Mouse (Mus musculus) forebrain, embryonic 12.5 days (tissue): ENCODE data around the gene Arhgdia. TPM values are rescaled to one million over a fixed set of nuclear protein-coding genes. Genes with fewer than 3 reads are reported as not detected.

ENCODE experiments used
- ATAC-seq: fragments of 200-750 bp; cut with Nextera tagmentation; 2 replicates; pipeline ENCODE4 v1.8.0; 2017; ENCODE audit warnings: moderate TSS enrichment; ENCODE audit not compliant: low FRiP score
- H3K27ac ChIP-seq: fragments of 300-500 bp; sonication (generic); 2 replicates; pipeline ENCODE4 v1.5.1; 2016; ENCODE audit warnings: mild to moderate bottlenecking
- H3K27me3 ChIP-seq: fragments of 300-500 bp; sonication (generic); 2 replicates; pipeline ENCODE4 v1.6.1; 2016; ENCODE audit warnings: mild to moderate bottlenecking
- H3K36me3 ChIP-seq: fragments of 300-500 bp; sonication (generic); replicated peaks from 2 replicates; pipeline ENCODE4 v1.6.1; 2016; ENCODE audit warnings: mild to moderate bottlenecking
- H3K4me1 ChIP-seq: fragments of 300-500 bp; sonication (generic); 2 replicates; pipeline ENCODE4 v1.6.1; 2016
- H3K4me2 ChIP-seq: fragments of 300-500 bp; sonication (generic); 2 replicates; pipeline ENCODE4 v1.6.1; 2016; ENCODE audit warnings: mild to moderate bottlenecking, moderate library complexity
- H3K4me3 ChIP-seq: fragments of 300-500 bp; sonication (generic); replicated peaks from 2 replicates; pipeline ENCODE4 v1.5.1; 2016; ENCODE audit warnings: mild to moderate bottlenecking
- H3K9ac ChIP-seq: fragments of 300-500 bp; sonication (generic); 2 replicates; pipeline ENCODE4 v1.6.1; 2016; ENCODE audit warnings: mild to moderate bottlenecking
- H3K9me3 ChIP-seq: fragments of 300-500 bp; sonication (generic); 2 replicates; pipeline ENCODE4 v1.6.1; 2016
- WGBS: fragments of 180-500 bp; shearing (Covaris S2); methylation state at CpG from one replicate; pipeline ENCODE4 v1.1.7; 2016; 5-methylcytosine and 5-hydroxymethylcytosine counted together
- polyA plus RNA-seq: library from polyadenylated mRNA; unstranded; fragments of >200 nt; fragmentation: Nextera tagmentation; extraction: Ambion mirVana; gene quantifications from 2 replicates; pipeline ENCODE4 v1.2.1, GENCODE M21; 2016

Arhgdia gene
- polyA plus RNA-seq, 1 experiment from 2014 or later, result 496 TPM

DNA sequence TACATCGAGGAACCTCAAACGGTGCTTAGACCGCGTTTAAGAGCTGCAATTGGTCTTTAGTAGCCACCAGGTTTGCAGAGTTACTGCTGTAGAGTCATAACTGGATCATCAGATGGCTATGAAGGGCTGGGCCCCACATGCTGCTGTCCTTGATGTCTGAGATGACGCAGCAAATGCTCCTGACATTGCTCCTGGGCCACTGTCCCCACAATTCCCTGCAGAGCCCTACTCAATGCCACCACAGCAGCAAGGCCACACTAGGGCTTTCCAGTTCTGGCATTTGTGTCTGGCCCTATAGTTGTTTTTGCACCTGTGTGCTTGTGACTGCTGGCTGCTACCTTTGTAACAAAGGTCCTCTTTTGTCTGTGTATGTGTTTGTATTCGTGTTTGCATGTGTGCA, 41.4 kb upstream of the Arhgdia start:
- H3K4me2 ChIP-seq, result no peak overlapping the region
- 92% methylated on average over 6 of the region's 6 CpGs for WGBS
- 0 out of 2 replicates have a peak, but pooled peaks cover 2% of the 10 kb centered on the region for H3K9me3 ChIP-seq
- no peak for ATAC-seq
- peaks cover 24% of the 10 kb centered on the region for H3K4me1 ChIP-seq
- H3K9ac ChIP-seq, result no peak overlapping the region
- no peaks in the 10 kb centered on the region for H3K27me3 ChIP-seq
- H3K4me3 ChIP-seq, result no peak overlapping the region
- peaks cover 67% of the 10 kb centered on the region for H3K36me3 ChIP-seq
- no peak overlapping the region for H3K27ac ChIP-seq

DNA sequence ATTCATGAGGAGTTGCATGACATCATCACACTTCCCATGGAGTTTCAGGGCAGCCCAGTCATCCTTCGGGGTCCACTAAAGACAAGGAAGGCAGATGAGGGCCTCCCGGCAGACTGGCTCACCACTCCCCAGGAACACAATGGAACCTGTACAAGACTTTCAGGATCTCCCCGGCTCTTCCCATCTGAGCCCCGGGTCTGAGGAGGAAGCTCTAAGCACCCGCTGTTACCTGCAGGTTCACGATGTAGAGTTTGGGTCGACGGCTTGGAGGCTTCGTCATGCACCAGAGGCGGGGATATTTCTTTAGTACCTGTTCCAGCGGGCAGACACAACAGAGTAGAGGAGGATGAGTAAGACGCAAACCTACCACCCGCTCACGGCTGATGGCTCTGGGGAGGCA, 38.8 kb upstream of the Arhgdia start:
- no peak overlapping the region for H3K27ac ChIP-seq
- peaks cover 30% of the 10 kb centered on the region for H3K4me1 ChIP-seq
- H3K9ac ChIP-seq, result no peak overlapping the region
- no peak overlapping the region for H3K4me3 ChIP-seq
- no peak overlapping the region for H3K4me2 ChIP-seq
- ATAC-seq, result no peak
- H3K9me3 ChIP-seq, result 0 out of 2 replicates have a peak, but pooled peaks cover 2% of the 10 kb centered on the region
- H3K36me3 ChIP-seq, result peaks cover 57% of the 10 kb centered on the region
- H3K27me3 ChIP-seq, result no peaks in the 10 kb centered on the region
- 93% methylated on average over 14 of the region's 14 CpGs for WGBS

DNA sequence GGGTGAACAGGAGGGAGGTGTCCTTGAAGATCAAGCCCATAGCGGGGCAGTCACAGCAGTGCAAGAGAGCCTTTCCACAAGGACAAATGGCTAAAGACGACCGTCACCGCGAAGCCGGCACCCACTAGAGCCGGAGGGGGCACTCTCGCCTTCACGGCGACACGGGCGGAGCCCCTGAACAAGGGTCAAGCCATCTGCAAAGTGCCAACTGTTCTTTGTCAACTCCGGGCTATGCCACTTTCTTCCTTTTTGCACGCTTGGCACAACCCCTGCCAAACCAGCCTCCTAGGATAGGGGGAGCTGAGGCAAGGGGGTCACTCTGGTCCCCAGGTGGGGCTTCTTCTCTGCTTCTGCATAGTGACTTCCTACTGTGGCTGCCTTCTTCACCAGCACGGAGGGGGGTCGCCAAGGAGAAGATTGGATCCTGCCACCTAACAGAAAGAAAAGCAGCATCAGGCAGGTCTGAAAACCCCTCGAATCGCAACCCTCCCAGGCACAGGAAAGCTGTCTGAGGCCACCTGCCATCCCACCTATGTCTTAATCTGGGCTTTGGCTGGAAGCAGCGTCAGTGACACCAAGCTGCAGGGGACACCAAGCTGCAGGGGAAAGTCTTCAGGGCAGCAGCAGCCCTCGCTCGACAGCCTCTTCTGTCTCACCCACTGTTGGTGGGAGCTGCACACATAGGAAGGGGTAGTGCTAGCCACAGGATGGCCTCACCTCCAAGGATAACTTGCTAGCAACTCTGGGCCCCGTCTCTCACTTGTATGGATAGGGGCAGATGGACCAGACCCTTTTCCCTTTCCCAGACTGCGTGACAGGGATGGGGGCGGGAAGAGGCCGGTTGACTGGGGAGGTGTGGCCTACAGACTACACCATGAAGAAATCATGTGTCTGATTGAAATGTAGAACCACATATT, 37.5 kb upstream of the Arhgdia start:
- Histone ChIP-seq H3K36me3 (peaks cover 67% of the 10 kb centered on the region), H3K4me1 (peaks cover 23% of the 10 kb centered on the region), H3K4me3 (no peak overlapping the region), H3K4me2 (no peak overlapping the region), H3K9me3 (0 out of 2 replicates have a peak, but pooled peaks cover 2% of the 10 kb centered on the region), H3K9ac (no peak overlapping the region), H3K27ac (peak overlapping the region; percentile 75; the same call in 1 of the 2 replicates), H3K27me3 (no peaks in the 10 kb centered on the region)
- peak; percentile 31 for ATAC-seq
- 94% methylated on average over 25 of the region's 25 CpGs for WGBS

DNA sequence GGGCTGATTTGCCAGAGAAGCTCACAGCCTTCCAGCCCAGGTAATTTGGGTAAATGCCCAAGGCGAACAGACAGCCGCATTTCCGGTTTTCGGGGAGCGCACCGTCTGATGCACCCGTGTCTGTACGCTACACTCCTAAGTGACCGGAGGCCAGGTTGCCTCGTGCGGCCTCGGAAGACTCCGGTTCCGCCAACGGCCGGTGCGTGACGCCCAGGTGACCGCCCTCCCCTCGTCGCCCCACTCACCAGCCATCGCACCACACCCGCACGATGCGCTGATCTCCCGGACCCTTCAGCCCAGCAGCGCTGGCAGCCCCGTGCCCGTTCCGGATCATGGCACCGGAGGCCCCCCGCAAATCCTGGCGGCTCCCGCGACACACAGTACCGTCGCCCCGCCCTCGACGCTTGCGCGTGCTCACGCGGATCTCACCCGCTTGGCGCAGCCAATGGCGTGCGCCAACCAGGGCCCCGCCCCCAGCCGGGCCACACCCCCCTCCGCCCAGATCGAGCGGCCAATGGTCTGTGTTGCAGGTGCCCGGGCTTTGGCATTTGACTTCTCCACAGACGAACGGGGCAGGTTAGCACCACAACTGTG, 36.2 kb upstream of the Arhgdia start, which contains the start of gene Pcyt2:
Gene Pcyt2 (minus strand): TSS at position 418 of the 594 bp plus-strand sequence.
- Histone ChIP-seq H3K27ac (peak within 1 kb of the TSS; percentile 75), H3K36me3 (peaks cover 72% of the 10 kb centered on the region), H3K4me2 (peak within 1 kb of the TSS; percentile 85), H3K9ac (peak within 1 kb of the TSS; percentile 73), H3K4me3 (peak within 1 kb of the TSS; percentile 77), H3K9me3 (0 out of 2 replicates have a peak, but pooled peaks cover 2% of the 10 kb centered on the region), H3K4me1 (peaks cover 18% of the 10 kb centered on the region), H3K27me3 (no peaks in the 10 kb centered on the region)
- peak; percentile 96 for ATAC-seq
- WGBS, result under 1% methylated on average over 55 of the region's 56 CpGs

DNA sequence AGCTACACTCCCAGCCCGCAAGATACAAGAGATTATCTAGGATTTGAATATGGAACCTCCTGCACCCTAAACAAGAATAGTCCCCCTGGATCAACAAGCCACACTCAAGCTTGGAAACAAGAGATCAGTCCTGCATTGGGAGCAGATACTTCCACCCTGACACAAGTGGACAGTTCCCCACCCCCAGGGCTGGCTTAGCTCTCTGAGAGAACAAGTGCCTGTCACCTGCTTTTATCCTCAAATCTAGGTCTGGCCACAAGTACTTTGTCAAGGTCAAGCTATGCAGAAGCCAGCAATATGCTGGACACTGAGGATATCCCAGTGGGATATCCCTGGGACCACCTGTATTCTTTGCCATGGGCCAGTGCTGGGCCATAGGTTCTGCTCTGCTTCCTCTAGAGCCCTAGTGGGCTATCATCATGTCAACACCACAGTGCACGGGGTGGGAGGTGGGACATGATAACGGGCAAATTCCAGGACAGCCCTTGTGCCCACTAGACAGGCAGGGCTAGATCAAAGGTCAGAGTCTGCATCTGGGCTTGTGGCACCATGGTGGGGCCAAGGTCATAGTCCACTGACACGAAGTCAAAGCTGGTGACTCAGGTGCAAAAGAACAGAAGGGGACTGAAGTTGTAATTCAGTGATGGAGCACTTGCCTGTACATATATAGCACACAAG, 35.3 kb upstream of the Arhgdia start:
- ATAC-seq, result no peak
- Histone ChIP-seq H3K36me3 (peaks cover 72% of the 10 kb centered on the region), H3K27ac (peak overlapping the region; percentile 75; the same call in 1 of the 2 replicates)

DNA sequence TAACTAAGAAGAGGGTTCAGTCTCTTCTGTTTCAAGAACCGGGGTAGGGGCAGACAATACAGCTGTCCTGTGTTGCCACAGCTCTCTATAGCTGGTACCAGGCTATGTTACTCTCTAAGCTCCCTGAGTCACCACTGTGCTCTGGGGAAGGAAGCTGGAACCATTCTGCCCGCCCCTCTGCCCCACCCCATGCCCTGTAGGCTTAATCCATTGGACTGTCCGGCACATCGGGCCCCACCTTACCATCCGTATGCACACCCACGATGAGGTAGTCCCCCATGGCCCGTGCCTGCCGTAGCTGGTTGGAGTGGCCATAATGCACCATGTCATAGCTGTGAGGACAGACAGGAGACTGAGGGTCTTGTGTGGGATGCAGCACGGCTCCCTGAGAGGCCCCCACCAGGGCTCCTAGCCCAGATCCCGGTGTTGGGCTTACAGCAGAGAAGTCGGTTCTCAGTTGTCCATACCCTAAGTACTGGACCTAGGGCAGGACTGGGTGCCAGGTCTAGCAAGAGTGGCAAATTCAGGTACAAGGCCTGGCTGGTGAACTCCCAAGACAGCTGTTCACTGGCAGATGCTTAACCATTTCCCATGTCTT, 34.3 kb upstream of the Arhgdia start:
- no peak for ATAC-seq
- peaks cover 18% of the 10 kb centered on the region for H3K4me1 ChIP-seq
- H3K9ac ChIP-seq, result no peak overlapping the region
- peaks cover 72% of the 10 kb centered on the region for H3K36me3 ChIP-seq
- H3K27me3 ChIP-seq, result no peaks in the 10 kb centered on the region
- 92% methylated on average over 11 of the region's 11 CpGs for WGBS
- H3K4me3 ChIP-seq, result no peak overlapping the region
- no peak overlapping the region for H3K27ac ChIP-seq
- H3K9me3 ChIP-seq, result 0 out of 2 replicates have a peak, but pooled peaks cover 2% of the 10 kb centered on the region
- no peak overlapping the region for H3K4me2 ChIP-seq

More for the DNA sequence above, 35.3 kb upstream of the Arhgdia start:
- H3K9ac ChIP-seq, result peak overlapping the region; percentile 73
- no peaks in the 10 kb centered on the region for H3K27me3 ChIP-seq
- peaks cover 18% of the 10 kb centered on the region for H3K4me1 ChIP-seq
- peak overlapping the region; percentile 77 for H3K4me3 ChIP-seq
- H3K4me2 ChIP-seq, result peak overlapping the region; percentile 85
- H3K9me3 ChIP-seq, result 0 out of 2 replicates have a peak, but pooled peaks cover 2% of the 10 kb centered on the region
- WGBS, result 60% methylated on average over 4 of the region's 4 CpGs

DNA sequence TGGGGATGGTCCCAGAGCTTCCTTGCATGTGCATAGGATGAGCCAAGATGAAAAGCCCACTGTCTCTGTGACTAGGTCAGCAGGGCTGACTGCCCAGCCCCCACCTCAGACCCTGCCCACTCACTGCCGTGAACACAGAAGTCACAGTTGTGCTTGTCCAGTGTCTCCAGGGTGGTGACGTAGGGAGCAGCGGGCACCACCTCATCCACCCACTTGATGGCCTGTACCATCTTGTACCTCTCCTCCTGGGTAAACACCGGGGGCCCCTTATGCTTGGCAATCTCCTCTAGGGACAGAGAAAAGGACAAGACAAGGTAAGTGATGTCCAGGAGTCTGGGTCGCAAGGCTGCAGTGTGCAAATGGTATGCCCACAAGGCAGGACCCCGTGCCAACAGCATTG, 33.7 kb upstream of the Arhgdia start:
- peaks cover 72% of the 10 kb centered on the region for H3K36me3 ChIP-seq
- H3K9me3 ChIP-seq, result 0 out of 2 replicates have a peak, but pooled peaks cover 2% of the 10 kb centered on the region
- no peak overlapping the region for H3K4me3 ChIP-seq
- no peak overlapping the region for H3K4me2 ChIP-seq
- H3K27ac ChIP-seq, result no peak overlapping the region
- peaks cover 18% of the 10 kb centered on the region for H3K4me1 ChIP-seq
- no peak for ATAC-seq
- no peaks in the 10 kb centered on the region for H3K27me3 ChIP-seq
- 94% methylated on average over 6 of the region's 6 CpGs for WGBS
- H3K9ac ChIP-seq, result no peak overlapping the region

DNA sequence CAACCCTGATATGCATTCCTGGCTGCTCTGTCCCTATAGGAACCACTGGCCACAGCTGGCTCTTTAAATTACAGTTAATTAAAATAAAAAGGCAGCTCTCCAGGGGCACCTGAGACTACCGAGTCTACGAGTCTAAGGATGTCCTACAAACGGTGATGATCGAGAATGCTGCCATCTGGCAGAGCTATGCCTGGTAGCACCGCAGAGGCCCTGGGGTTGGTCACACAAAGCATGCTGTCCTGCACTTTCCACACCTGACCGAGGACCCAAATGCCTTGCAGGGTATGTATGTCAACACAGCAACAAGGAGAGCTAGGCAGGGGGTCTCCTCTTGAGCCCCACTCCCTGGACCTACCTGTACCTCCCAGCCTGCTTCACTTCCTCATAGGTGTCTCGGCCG, 32.6 kb upstream of the Arhgdia start:
- Histone ChIP-seq H3K36me3 (peaks cover 71% of the 10 kb centered on the region), H3K4me3 (no peak overlapping the region), H3K27ac (no peak overlapping the region), H3K4me1 (peaks cover 18% of the 10 kb centered on the region), H3K9ac (no peak overlapping the region), H3K4me2 (no peak overlapping the region), H3K27me3 (peaks cover 9% of the 10 kb centered on the region), H3K9me3 (0 out of 2 replicates have a peak, but pooled peaks cover 2% of the 10 kb centered on the region)
- no peak for ATAC-seq
- 87% methylated on average over 8 of the region's 8 CpGs for WGBS

DNA sequence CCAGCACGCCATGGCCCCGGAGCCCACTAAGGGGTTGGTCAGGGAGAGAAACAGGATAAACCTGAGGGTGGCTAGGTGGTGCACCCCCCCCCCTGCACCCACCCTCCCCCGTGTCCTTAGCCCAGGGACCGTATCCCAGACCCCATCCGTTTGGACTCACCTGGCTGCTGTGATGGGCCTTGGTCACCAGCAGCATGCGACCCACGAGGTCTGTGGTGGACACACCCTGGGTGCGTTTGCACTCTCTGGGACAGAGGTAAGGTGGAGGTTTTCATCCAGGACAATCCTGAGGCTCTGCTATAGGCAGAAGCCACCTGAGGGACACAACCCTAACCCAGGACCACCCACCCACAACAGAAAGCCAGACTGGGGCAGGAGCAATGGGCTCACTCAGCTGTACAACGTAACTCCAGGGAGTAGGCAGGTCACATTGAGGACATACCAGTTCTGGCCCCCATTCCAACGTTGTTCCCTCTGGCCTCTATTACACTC, 32.1 kb upstream of the Arhgdia start:
- Histone ChIP-seq H3K36me3 (peaks cover 67% of the 10 kb centered on the region), H3K4me3 (no peak overlapping the region), H3K9ac (no peak overlapping the region; the same call in 1 of the 2 replicates), H3K27me3 (peaks cover 13% of the 10 kb centered on the region), H3K4me1 (peaks cover 22% of the 10 kb centered on the region), H3K27ac (no peak overlapping the region), H3K4me2 (no peak overlapping the region), H3K9me3 (0 out of 2 replicates have a peak, but pooled peaks cover 2% of the 10 kb centered on the region)
- no peak for ATAC-seq
- 86% methylated on average over 10 of the region's 10 CpGs for WGBS

DNA sequence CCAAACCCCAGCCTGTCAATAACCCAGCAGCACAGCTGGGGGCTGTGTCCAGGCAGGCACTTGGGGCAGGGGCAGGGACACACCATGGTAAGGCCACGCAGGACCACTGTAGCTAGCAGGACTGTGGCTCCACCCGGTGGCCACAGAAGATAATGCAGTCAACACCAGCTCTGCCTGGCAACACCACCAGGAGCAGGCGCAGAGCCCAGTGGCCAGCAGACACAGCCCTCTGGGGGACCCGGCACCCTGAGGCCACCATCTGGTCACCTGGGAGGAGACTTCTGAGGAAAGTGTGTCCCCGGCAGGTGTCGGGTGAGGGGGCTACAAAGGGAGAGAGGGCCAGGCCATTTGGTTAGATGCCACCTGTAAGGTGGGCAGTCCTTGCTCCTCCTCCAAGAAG, 31.3 kb upstream of the Arhgdia start:
- Histone ChIP-seq H3K9ac (no peak overlapping the region), H3K4me1 (peaks cover 21% of the 10 kb centered on the region), H3K27me3 (peaks cover 18% of the 10 kb centered on the region), H3K9me3 (no peaks in the 10 kb centered on the region), H3K27ac (no peak overlapping the region), H3K4me2 (no peak overlapping the region), H3K4me3 (no peak overlapping the region), H3K36me3 (peaks cover 62% of the 10 kb centered on the region)
- ATAC-seq, result peak; percentile 6; the same call in 1 of the 2 replicates
- WGBS, result 43% methylated on average over 6 of the region's 6 CpGs

DNA sequence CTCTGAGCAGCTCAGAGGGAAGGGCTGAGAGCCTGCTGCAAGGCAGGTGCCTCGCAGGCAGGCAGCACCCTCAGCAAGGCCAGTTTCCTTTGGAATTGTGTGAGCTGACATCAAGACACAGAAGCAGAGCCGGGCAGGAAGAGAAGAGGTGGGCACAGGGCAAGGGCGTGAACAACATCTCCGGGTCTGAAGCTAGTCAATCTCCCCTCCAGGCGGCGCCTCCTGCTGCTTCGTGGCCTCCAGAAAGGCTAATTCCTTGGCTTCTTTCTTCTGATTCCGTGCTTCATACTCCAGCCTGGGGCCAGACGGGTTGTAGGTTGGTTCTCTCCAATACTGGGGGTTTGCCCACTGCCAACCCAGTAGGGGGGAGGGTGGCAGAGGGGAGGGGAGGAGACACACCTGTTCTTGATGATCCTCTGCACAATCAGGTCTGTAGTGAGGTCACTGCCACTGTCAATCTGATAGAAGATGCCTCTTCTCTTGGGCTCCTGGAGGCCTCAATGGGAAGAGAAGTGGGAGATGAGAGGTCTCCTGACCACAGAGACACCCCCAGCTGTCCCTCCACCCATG, 29.1 kb upstream of the Arhgdia start:
- Histone ChIP-seq H3K9me3 (no peaks in the 10 kb centered on the region), H3K27me3 (peaks cover 23% of the 10 kb centered on the region), H3K4me1 (peaks cover 9% of the 10 kb centered on the region), H3K27ac (no peak overlapping the region), H3K4me3 (no peak overlapping the region), H3K9ac (no peak overlapping the region), H3K4me2 (no peak overlapping the region), H3K36me3 (peaks cover 75% of the 10 kb centered on the region)
- 81% methylated on average over 9 of the region's 9 CpGs for WGBS
- ATAC-seq, result no peak
